Mouse (Mus musculus) urinary bladder, postnatal 4 days (tissue): ENCODE measurements around the gene Hectd1.

ENCODE experiments used
- DNase-seq, 2 experiments: peaks; one replicate each; pipeline ENCODE4 v3.0.0; 2021 to 2022; ENCODE audit warnings: low spot score in 2 of 2

The Hectd1 gene

GRCm38 (mm10) chr12:51703859-51704258 is 125.5 kb downstream of the Hectd1 start:
- no peak for DNase-seq

GRCm38 (mm10) chr12:51701723-51702122 is 127.6 kb downstream of the Hectd1 start:
- no peak for DNase-seq

GRCm38 (mm10) chr12:51699623-51700393 is 129.5 kb downstream of the Hectd1 start:
- DNase-seq: no peak

- no peak for DNase-seq
Measured at GRCm38 (mm10) chr12:51696157-51696556, 133.2 kb downstream of the Hectd1 start.

GRCm38 (mm10) chr12:51694966-51695365 is 134.4 kb downstream of the Hectd1 start:
- no peak for DNase-seq

- no peak for DNase-seq
Measured at GRCm38 (mm10) chr12:51694096-51694495, 135.2 kb downstream of the Hectd1 start.
